Mouse (Mus musculus) liver, embryonic 13.5 days (tissue): ENCODE data around the gene Sprr2a2. TPM values are rescaled to one million over a fixed set of nuclear protein-coding genes. Genes with fewer than 3 reads are reported as not detected.
"Not testable (repeated sequence)": the region's sequence is repeated elsewhere in the genome, so short reads cannot be mapped to it uniquely, and the experiment has no call there.

Experiments
- ATAC-seq: fragments of 200-750 bp; cut with Nextera tagmentation; 2 replicates; pipeline ENCODE4 v1.8.0; 2017; ENCODE audit warnings: low read depth, mild to moderate bottlenecking, moderate number of reproducible peaks, moderate library complexity
- DNase-seq: peaks from one replicate; pipeline ENCODE4 v3.0.0; 2022
- H3K27ac ChIP-seq: fragments of 300-500 bp; sonication (generic); 2 replicates; pipeline ENCODE4 v1.5.1; 2015; ENCODE audit warnings: moderate library complexity, mild to moderate bottlenecking, inconsistent platforms
- H3K27me3 ChIP-seq: fragments of 300-500 bp; sonication (generic); 2 replicates; pipeline ENCODE4 v1.6.1; 2015; ENCODE audit warnings: mild to moderate bottlenecking, inconsistent platforms
- H3K36me3 ChIP-seq: fragments of 300-500 bp; sonication (generic); 2 replicates; pipeline ENCODE4 v1.6.1; 2015; ENCODE audit warnings: mild to moderate bottlenecking, inconsistent platforms
- H3K4me1 ChIP-seq: fragments of 300-500 bp; sonication (generic); replicated peaks from 2 replicates; pipeline ENCODE4 v1.6.1; 2015; ENCODE audit warnings: inconsistent platforms
- H3K4me2 ChIP-seq: fragments of 300-500 bp; sonication (generic); 2 replicates; pipeline ENCODE4 v1.6.1; 2015; ENCODE audit warnings: inconsistent platforms, mild to moderate bottlenecking, moderate library complexity
- H3K4me3 ChIP-seq: fragments of 300-500 bp; sonication (generic); replicated peaks from 2 replicates; pipeline ENCODE4 v1.5.1; 2015; ENCODE audit warnings: mild to moderate bottlenecking, inconsistent platforms
- H3K9ac ChIP-seq: fragments of 300-500 bp; sonication (generic); 2 replicates; pipeline ENCODE4 v1.6.1; 2015; ENCODE audit warnings: mild to moderate bottlenecking, inconsistent platforms
- H3K9me3 ChIP-seq: fragments of 300-500 bp; sonication (generic); replicated peaks from 2 replicates; pipeline ENCODE4 v1.6.1; 2016; ENCODE audit warnings: inconsistent platforms
- WGBS: fragments of 180-500 bp; shearing (Covaris S2); methylation state at CpG from one replicate; pipeline ENCODE4 v1.1.7; 2015; ENCODE audit not compliant: insufficient replicate concordance; 5-methylcytosine and 5-hydroxymethylcytosine counted together
- polyA plus RNA-seq: library from polyadenylated mRNA; unstranded; fragments of >200 nt; fragmentation: Nextera tagmentation; extraction: Ambion mirVana; gene quantifications from 2 replicates; pipeline ENCODE4 v1.2.1, GENCODE M21; 2015

Sprr2a2 gene
- polyA plus RNA-seq, 1 experiment from 2014 or later: 0.44 TPM

- not testable (repeated sequence) for H3K4me2 ChIP-seq, H3K4me3 ChIP-seq, H3K9ac ChIP-seq, H3K36me3 ChIP-seq, H3K27ac ChIP-seq, H3K4me1 ChIP-seq, H3K9me3 ChIP-seq, DNase-seq, H3K27me3 ChIP-seq
- WGBS: 37% methylated on average over 5 of the region's 12 CpGs
- ATAC-seq: 0 out of 2 replicates have a peak, but pooled peaks have one; percentile 29
These were observed 65.4 kb downstream of the Sprr2a2 start for GRCm38 (mm10) chr3:92280963-92281606.

- not testable (repeated sequence) for H3K9ac ChIP-seq, DNase-seq, H3K4me1 ChIP-seq, H3K27ac ChIP-seq, H3K4me2 ChIP-seq, ATAC-seq, H3K9me3 ChIP-seq, H3K36me3 ChIP-seq, H3K27me3 ChIP-seq, H3K4me3 ChIP-seq
- WGBS: 69% methylated on average over 1 of the region's 1 CpGs
These were observed 69.4 kb downstream of the Sprr2a2 start, which contains the start of gene Sprr2a3 for GRCm38 (mm10) chr3:92285101-92285500. Gene Sprr2a3 (plus strand): TSS chr3:92285417.

GRCm38 (mm10) chr3:92288489-92288888, 72.8 kb downstream of the Sprr2a2 start:
- H3K27me3 ChIP-seq, H3K4me3 ChIP-seq, H3K36me3 ChIP-seq, H3K9me3 ChIP-seq, DNase-seq, H3K4me2 ChIP-seq, ATAC-seq, H3K9ac ChIP-seq, H3K4me1 ChIP-seq, H3K27ac ChIP-seq: not testable (repeated sequence)
- 59% methylated on average over 3 of the region's 6 CpGs for WGBS

Other genes with a start within 250 kb of the Sprr2a2 start
- gene Pglyrp3, start 201.3 kb upstream of the Sprr2a2 start, polyA plus RNA-seq: not detected in 2 replicates
- 0.13 and 0.14 TPM in 2 replicates for gene Lor, start 132.8 kb upstream of the Sprr2a2 start, polyA plus RNA-seq
- gene Prr9, start 92.0 kb upstream of the Sprr2a2 start, polyA plus RNA-seq: not detected in 2 replicates
- gene Lelp1, start 73.2 kb upstream of the Sprr2a2 start, polyA plus RNA-seq: not detected in 2 replicates
- 0.06 TPM in 1 of 2 replicates, not detected in the other for gene Sprr2a1, start 121 bp upstream of the Sprr2a2 start, polyA plus RNA-seq
- gene Sprr2a3, start 69.5 kb downstream of the Sprr2a2 start, polyA plus RNA-seq: not detected in 2 replicates
- not detected in 2 replicates for gene Sprr2b, start 100.7 kb downstream of the Sprr2a2 start, polyA plus RNA-seq
- gene Sprr2d, start 123.2 kb downstream of the Sprr2a2 start, polyA plus RNA-seq: not detected in 2 replicates
- gene Sprr2e, start 136.2 kb downstream of the Sprr2a2 start, polyA plus RNA-seq: not detected in 2 replicates
- gene Sprr2f, start 149.3 kb downstream of the Sprr2a2 start, polyA plus RNA-seq: not detected in 2 replicates
- gene Sprr2h, start 169.8 kb downstream of the Sprr2a2 start, polyA plus RNA-seq: not detected in 2 replicates
- gene Sprr2i, start 192.1 kb downstream of the Sprr2a2 start, polyA plus RNA-seq: not detected in 2 replicates
- not detected in 2 replicates for gene Sprr2j-ps, start 202.2 kb downstream of the Sprr2a2 start, polyA plus RNA-seq
- 9.1 and 10.0 TPM in 2 replicates for gene Gm9774, start 213.5 kb downstream of the Sprr2a2 start, polyA plus RNA-seq
- gene Sprr2k, start 216.7 kb downstream of the Sprr2a2 start, polyA plus RNA-seq: not detected in 2 replicates
- not detected in 2 replicates for gene Sprr1b, start 222.9 kb downstream of the Sprr2a2 start, polyA plus RNA-seq
- not detected in 2 replicates for gene Sprr3, start 242.8 kb downstream of the Sprr2a2 start, polyA plus RNA-seq